Mouse (Mus musculus) forebrain, postnatal 0 days (tissue): ENCODE measurements around the gene Klhdc4. TPM values are rescaled to one million over a fixed set of nuclear protein-coding genes. Genes with fewer than 3 reads are reported as not detected.

Source experiments
- ATAC-seq: fragments of 200-750 bp; cut with Nextera tagmentation; 2 replicates; pipeline ENCODE4 v1.8.0; 2017; ENCODE audit warnings: mild to moderate bottlenecking, moderate library complexity
- DNase-seq: peaks from one replicate; pipeline ENCODE4 v3.0.0-alpha.2; 2015
- H3K27ac ChIP-seq: fragments of 300-500 bp; sonication (generic); 2 replicates; pipeline ENCODE4 v1.5.1; 2014; ENCODE audit warnings: low read depth, mild to moderate bottlenecking, antibody characterized with exemption, low read length, moderate library complexity, mixed read lengths
- H3K27me3 ChIP-seq: fragments of 300-500 bp; sonication (generic); 2 replicates; pipeline ENCODE4 v1.6.1; 2014; ENCODE audit warnings: mild to moderate bottlenecking, low read length, mixed read lengths; ENCODE audit not compliant: insufficient read depth
- H3K36me3 ChIP-seq: fragments of 300-500 bp; sonication (generic); 2 replicates; pipeline ENCODE4 v1.6.1; 2014; ENCODE audit warnings: mild to moderate bottlenecking, moderate library complexity; ENCODE audit not compliant: insufficient read depth
- H3K4me1 ChIP-seq: fragments of 300-500 bp; sonication (generic); 2 replicates; pipeline ENCODE4 v1.6.1; 2014; ENCODE audit warnings: antibody characterized with exemption; ENCODE audit not compliant: insufficient read depth
- H3K4me2 ChIP-seq: fragments of 300-500 bp; sonication (generic); 2 replicates; pipeline ENCODE4 v1.6.1; 2014; ENCODE audit warnings: low read depth, mild to moderate bottlenecking, moderate library complexity
- H3K4me3 ChIP-seq: fragments of 300-500 bp; sonication (generic); 2 replicates; pipeline ENCODE4 v1.5.1; 2014; ENCODE audit warnings: low read depth, low read length, mixed read lengths
- H3K9ac ChIP-seq: fragments of 300-500 bp; sonication (generic); 2 replicates; pipeline ENCODE4 v1.6.1; 2014; ENCODE audit warnings: mild to moderate bottlenecking
- H3K9me3 ChIP-seq: fragments of 300-500 bp; sonication (generic); 2 replicates; pipeline ENCODE4 v1.6.1; 2016; ENCODE audit warnings: low read length
- CTCF ChIP-seq: sonication (generic); IDR thresholded peaks from 2 replicates; pipeline ENCODE4 v1.5.1; 2016; ENCODE audit warnings: antibody characterized with exemption, control low read depth, low read depth
- whole genome bisulfite sequencing: fragments of 180-500 bp; shearing (Covaris S2); extraction: QIAGEN DNeasy Blood & Tissue Kit; methylation state at CpG from one replicate; pipeline ENCODE4 v1.1.7; 2014; 5-methylcytosine and 5-hydroxymethylcytosine counted together
- polyA plus RNA-seq: library from polyadenylated mRNA; unstranded; fragments of >200 nt; fragmentation: Nextera tagmentation; extraction: Ambion mirVana; gene quantifications from 2 replicates; pipeline ENCODE4 v1.2.1, GENCODE M21; 2015
- total RNA-seq: library from RNA; depleted of rRNA; stranded (reverse); fragments of >200 nt; gene quantifications from 2 replicates; pipeline ENCODE4 v1.2.3, GENCODE M21; 2014

Gene Klhdc4
- total and polyA plus RNA-seq, 2 experiments from 2014 or later, result 40.3 to 46.1 TPM

- no peak for TF ChIP-seq CTCF
- Histone ChIP-seq H3K9ac (no peak overlapping the region), H3K4me2 (no peak overlapping the region), H3K27me3 (no peaks in the 10 kb centered on the region), H3K27ac (no peak overlapping the region), H3K9me3 (no peaks in the 10 kb centered on the region), H3K36me3 (no peaks in the 10 kb centered on the region), H3K4me3 (no peak overlapping the region), H3K4me1 (no peaks in the 10 kb centered on the region)
- DNase-seq, result no peak
- ATAC-seq, result no peak
- WGBS, result 58% methylated on average over 9 of the region's 9 CpGs
Observed at GRCm38 (mm10) chr8:121857331-121857730, 28.0 kb upstream of the Klhdc4 start.

- TF ChIP-seq CTCF, result no peak
- no peaks in the 10 kb centered on the region for H3K9me3 ChIP-seq
- no peak overlapping the region for H3K9ac ChIP-seq
- H3K27ac ChIP-seq, result no peak overlapping the region
- H3K4me1 ChIP-seq, result no peaks in the 10 kb centered on the region
- WGBS, result 83% methylated on average over 14 of the region's 14 CpGs
- no peak overlapping the region for H3K4me2 ChIP-seq
- ATAC-seq, result no peak
- H3K27me3 ChIP-seq, result no peaks in the 10 kb centered on the region
- DNase-seq, result no peak
- H3K36me3 ChIP-seq, result no peaks in the 10 kb centered on the region
- H3K4me3 ChIP-seq, result no peak overlapping the region
Observed at GRCm38 (mm10) chr8:121856071-121856746, 26.8 kb upstream of the Klhdc4 start.

- no peaks in the 10 kb centered on the region for H3K9me3 ChIP-seq
- no peaks in the 10 kb centered on the region for H3K27me3 ChIP-seq
- DNase-seq, result no peak
- no peak overlapping the region for H3K4me2 ChIP-seq
- no peak overlapping the region for H3K4me3 ChIP-seq
- no peak overlapping the region for H3K27ac ChIP-seq
- no peak for TF ChIP-seq CTCF
- H3K36me3 ChIP-seq, result no peaks in the 10 kb centered on the region
- 74% methylated on average over 2 of the region's 2 CpGs for WGBS
- ATAC-seq, result no peak
- H3K4me1 ChIP-seq, result no peaks in the 10 kb centered on the region
- H3K9ac ChIP-seq, result no peak overlapping the region
Observed at GRCm38 (mm10) chr8:121853586-121853985, 24.2 kb upstream of the Klhdc4 start.

- Histone ChIP-seq H3K4me2 (no peak overlapping the region), H3K4me3 (no peak overlapping the region), H3K27me3 (no peaks in the 10 kb centered on the region), H3K4me1 (no peaks in the 10 kb centered on the region), H3K27ac (no peak overlapping the region), H3K9ac (no peak overlapping the region), H3K36me3 (no peaks in the 10 kb centered on the region), H3K9me3 (no peaks in the 10 kb centered on the region)
- ATAC-seq (no peak), DNase-seq (no peak)
- WGBS, result 64% methylated on average over 7 of the region's 7 CpGs
- TF ChIP-seq CTCF, result no peak
Observed at GRCm38 (mm10) chr8:121852464-121852863, 23.1 kb upstream of the Klhdc4 start.

- no peak for TF ChIP-seq CTCF
- H3K9ac ChIP-seq, result peak overlapping the region; percentile 26; the same call in 1 of the 2 replicates
- 0 out of 2 replicates have a peak overlapping the region, but pooled peaks have one; percentile 45 for H3K4me2 ChIP-seq
Observed at GRCm38 (mm10) chr8:121851716-121852115, 22.3 kb upstream of the Klhdc4 start.

GRCm38 (mm10) chr8:121850821-121851470 lies 21.6 kb upstream of the Klhdc4 start:
- Histone ChIP-seq H3K4me1 (no peaks in the 10 kb centered on the region), H3K27me3 (no peaks in the 10 kb centered on the region), H3K9ac (peak overlapping the region; percentile 41; the same call in 1 of the 2 replicates), H3K27ac (peak overlapping the region; percentile 55), H3K4me2 (peak overlapping the region; percentile 45), H3K9me3 (no peaks in the 10 kb centered on the region), H3K4me3 (0 out of 2 replicates have a peak overlapping the region, but pooled peaks have one; percentile 3), H3K36me3 (no peaks in the 10 kb centered on the region)
- TF ChIP-seq CTCF, result peak; percentile 100
- WGBS, result 3% methylated on average over 24 of the region's 24 CpGs
- ATAC-seq (peak; percentile 93), DNase-seq (peak; percentile 98)

More at GRCm38 (mm10) chr8:121851716-121852115, 22.3 kb upstream of the Klhdc4 start:
- Histone ChIP-seq H3K27ac (peak overlapping the region; percentile 55), H3K36me3 (no peaks in the 10 kb centered on the region), H3K4me3 (no peak overlapping the region), H3K4me1 (no peaks in the 10 kb centered on the region), H3K9me3 (no peaks in the 10 kb centered on the region), H3K27me3 (no peaks in the 10 kb centered on the region)
- 47% methylated on average over 7 of the region's 7 CpGs for WGBS
- ATAC-seq, result no peak
- no peak for DNase-seq

GRCm38 (mm10) chr8:121850436-121850820 lies 21.1 kb upstream of the Klhdc4 start:
- Histone ChIP-seq H3K36me3 (no peaks in the 10 kb centered on the region), H3K4me3 (no peak overlapping the region), H3K27ac (no peak overlapping the region), H3K4me2 (peak overlapping the region; percentile 45), H3K27me3 (no peaks in the 10 kb centered on the region), H3K9me3 (no peaks in the 10 kb centered on the region), H3K9ac (no peak overlapping the region), H3K4me1 (no peaks in the 10 kb centered on the region)
- TF ChIP-seq CTCF, result no peak
- WGBS, result 41% methylated on average over 12 of the region's 12 CpGs
- ATAC-seq, result peak; percentile 2; the same call in 1 of the 2 replicates
- DNase-seq, result no peak
